Mouse (Mus musculus): ENCODE measurements around the gene Duox1. TPM values are rescaled to one million over a fixed set of nuclear protein-coding genes. Genes with fewer than 3 reads are reported as not detected.
A peak's percentile ranks its signal among the peaks of the same experiment; 100 is the strongest.

Gene Duox1
- polyA plus RNA-seq, 1 experiment from 2014 or later = 0.10 TPM

DNA sequence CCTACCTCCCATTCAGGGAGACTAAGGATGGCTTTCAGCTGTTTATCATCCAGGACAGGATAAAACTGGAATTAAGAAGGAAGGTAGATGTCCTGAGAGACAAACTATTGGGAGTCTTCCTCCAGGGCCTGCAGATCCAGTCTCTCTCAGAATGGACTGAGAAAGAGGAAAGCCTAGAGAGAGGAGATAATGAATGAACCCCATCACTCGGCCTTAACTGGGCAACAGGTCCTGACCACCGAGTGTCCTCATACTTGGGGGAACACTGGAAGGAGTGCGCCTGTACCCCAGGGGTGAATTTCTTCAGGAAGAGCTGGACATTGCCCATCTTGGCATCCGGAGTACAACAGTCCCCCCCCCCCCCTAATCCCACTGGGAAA is 52.2 kb downstream of the Duox1 start:
- peak overlapping the region; percentile 70 for H3K4me2 ChIP-seq (ENCODE audit: low read length)
- H3K4me3 ChIP-seq (replicated peaks; ENCODE audit: low read length) = peak overlapping the region; percentile 81
- H3K4me1 ChIP-seq (replicated peaks; ENCODE audit: control insufficient read depth, insufficient read depth, low read length) = peaks cover 36% of the 10 kb centered on the region
- H3K9me3 ChIP-seq (ENCODE audit: control insufficient read depth, low read length) = no peaks in the 10 kb centered on the region
- no peaks in the 10 kb centered on the region for H3K36me3 ChIP-seq (ENCODE audit: control insufficient read depth, insufficient read depth)
- WGBS = 13% methylated on average over 4 of the region's 4 CpGs
- peak overlapping the region; percentile 88 for H3K9ac ChIP-seq (replicated peaks; ENCODE audit: low read depth, low read length)
- ATAC-seq = no peak
- H3K27ac ChIP-seq (ENCODE audit: low read length) = no peak overlapping the region
- 0 out of 2 replicates have a peak, but pooled peaks cover 6% of the 10 kb centered on the region for H3K27me3 ChIP-seq (replicated peaks; ENCODE audit: control insufficient read depth, insufficient read depth, low read length)

GRCm38 (mm10) chr2:122368081-122368971 is 52.9 kb downstream of the Duox1 start:
- Histone ChIP-seq H3K9ac (replicated peaks; ENCODE audit: low read depth, low read length) (peak overlapping the region; percentile 88), H3K4me3 (replicated peaks; ENCODE audit: low read length) (peak overlapping the region; percentile 81), H3K4me2 (ENCODE audit: low read length) (peak overlapping the region; percentile 70), H3K9me3 (ENCODE audit: control insufficient read depth, low read length) (no peaks in the 10 kb centered on the region), H3K36me3 (ENCODE audit: control insufficient read depth, insufficient read depth) (no peaks in the 10 kb centered on the region), H3K27ac (ENCODE audit: low read length) (peak overlapping the region; percentile 48), H3K4me1 (replicated peaks; ENCODE audit: control insufficient read depth, insufficient read depth, low read length) (peaks cover 36% of the 10 kb centered on the region), H3K27me3 (replicated peaks; ENCODE audit: control insufficient read depth, insufficient read depth, low read length) (0 out of 2 replicates have a peak, but pooled peaks cover 6% of the 10 kb centered on the region)
- peak; percentile 44 for ATAC-seq
- under 1% methylated on average over 38 of the region's 55 CpGs for WGBS

- H3K4me3 ChIP-seq (replicated peaks; ENCODE audit: low read length) = peak within 1 kb of the TSS; percentile 81
- WGBS = 1% methylated on average over 39 of the region's 54 CpGs
- H3K9ac ChIP-seq (replicated peaks; ENCODE audit: low read depth, low read length) = peak within 1 kb of the TSS; percentile 88
- H3K27ac ChIP-seq (ENCODE audit: low read length) = peak within 1 kb of the TSS; percentile 48
- peak; percentile 95 for ATAC-seq
- no peaks in the 10 kb centered on the region for H3K9me3 ChIP-seq (ENCODE audit: control insufficient read depth, low read length)
- H3K4me2 ChIP-seq (ENCODE audit: low read length) = peak within 1 kb of the TSS; percentile 70
- peaks cover 36% of the 10 kb centered on the region for H3K4me1 ChIP-seq (replicated peaks; ENCODE audit: control insufficient read depth, insufficient read depth, low read length)
- no peaks in the 10 kb centered on the region for H3K36me3 ChIP-seq (ENCODE audit: control insufficient read depth, insufficient read depth)
- 0 out of 2 replicates have a peak, but pooled peaks cover 6% of the 10 kb centered on the region for H3K27me3 ChIP-seq (replicated peaks; ENCODE audit: control insufficient read depth, insufficient read depth, low read length)
Observed at GRCm38 (mm10) chr2:122368995-122369739, 53.7 kb downstream of the Duox1 start, which contains the start of gene Shf. Gene Shf, minus strand, starts transcription at chr2:122369162.

DNA sequence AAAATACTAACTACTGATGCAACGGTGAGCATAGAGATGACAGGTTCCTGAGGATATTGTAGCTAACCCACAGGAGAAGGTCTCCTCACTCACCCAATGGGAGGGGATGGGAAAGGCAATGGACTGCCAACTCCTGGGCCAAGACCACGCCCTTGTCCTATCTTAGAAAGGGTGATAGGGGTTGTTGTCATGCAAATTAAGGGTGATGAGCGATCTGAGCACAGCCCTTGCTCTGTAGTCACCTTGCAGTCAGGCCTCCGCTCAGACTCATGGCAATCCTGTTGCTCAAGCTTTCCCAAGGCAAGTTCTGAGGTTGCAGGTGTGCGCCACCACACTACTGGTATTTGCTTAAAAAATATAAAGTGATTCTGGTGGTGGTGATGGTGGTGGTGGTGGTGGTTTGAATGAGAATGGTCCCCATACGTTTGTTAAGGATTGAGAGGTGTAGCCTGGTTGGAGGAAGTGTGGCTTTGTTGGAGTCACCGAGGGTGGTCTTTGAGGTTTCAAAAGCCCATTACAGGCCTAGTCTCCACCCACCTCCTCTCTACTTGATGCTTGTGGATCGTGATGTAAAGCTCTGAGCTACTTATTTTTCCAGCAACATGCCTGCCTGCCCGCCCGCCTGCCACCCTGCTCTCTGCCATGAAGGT is 54.8 kb downstream of the Duox1 start:
- Histone ChIP-seq H3K9ac (replicated peaks; ENCODE audit: low read depth, low read length) (no peak overlapping the region), H3K9me3 (ENCODE audit: control insufficient read depth, low read length) (no peaks in the 10 kb centered on the region), H3K4me1 (replicated peaks; ENCODE audit: control insufficient read depth, insufficient read depth, low read length) (peaks cover 38% of the 10 kb centered on the region), H3K27ac (ENCODE audit: low read length) (no peak overlapping the region), H3K4me2 (ENCODE audit: low read length) (no peak overlapping the region), H3K36me3 (ENCODE audit: control insufficient read depth, insufficient read depth) (no peaks in the 10 kb centered on the region), H3K4me3 (replicated peaks; ENCODE audit: low read length) (no peak overlapping the region), H3K27me3 (replicated peaks; ENCODE audit: control insufficient read depth, insufficient read depth, low read length) (0 out of 2 replicates have a peak, but pooled peaks cover 6% of the 10 kb centered on the region)
- no peak for ATAC-seq
- 24% methylated on average over 10 of the region's 10 CpGs for WGBS

DNA sequence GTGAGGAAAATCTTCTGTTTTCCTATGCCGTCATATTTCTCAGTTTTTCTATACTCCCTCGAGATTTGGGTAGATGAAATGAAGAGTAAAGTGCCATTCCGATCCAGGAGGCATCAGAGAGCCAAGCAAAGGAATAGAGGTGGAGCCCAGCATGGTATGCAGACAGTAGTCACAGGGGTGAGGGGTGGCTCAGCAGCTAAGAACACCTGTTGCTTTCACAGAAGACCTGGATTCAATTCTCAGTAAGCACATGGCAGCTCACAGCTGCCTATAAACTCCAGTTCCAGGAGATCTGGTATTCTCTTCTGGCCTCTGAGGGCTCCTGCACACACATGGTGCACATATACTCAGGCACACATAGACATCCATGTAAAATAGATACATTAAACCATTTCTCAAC is 56.6 kb downstream of the Duox1 start:
- no peaks in the 10 kb centered on the region for H3K9me3 ChIP-seq (ENCODE audit: control insufficient read depth, low read length)

GRCm38 (mm10) chr2:122372541-122372940 is 57.1 kb downstream of the Duox1 start:
- Histone ChIP-seq H3K4me2 (ENCODE audit: low read length) (no peak overlapping the region), H3K36me3 (ENCODE audit: control insufficient read depth, insufficient read depth) (no peaks in the 10 kb centered on the region), H3K4me1 (replicated peaks; ENCODE audit: control insufficient read depth, insufficient read depth, low read length) (peaks cover 19% of the 10 kb centered on the region), H3K27ac (ENCODE audit: low read length) (no peak overlapping the region), H3K27me3 (replicated peaks; ENCODE audit: control insufficient read depth, insufficient read depth, low read length) (0 out of 2 replicates have a peak, but pooled peaks cover 6% of the 10 kb centered on the region), H3K4me3 (replicated peaks; ENCODE audit: low read length) (no peak overlapping the region), H3K9me3 (ENCODE audit: control insufficient read depth, low read length) (no peaks in the 10 kb centered on the region), H3K9ac (replicated peaks; ENCODE audit: low read depth, low read length) (no peak overlapping the region)
- WGBS = 90% methylated on average over 1 of the region's 1 CpGs
- ATAC-seq = no peak

More for the DNA sequence above, 56.6 kb downstream of the Duox1 start:
- no peak overlapping the region for H3K27ac ChIP-seq (ENCODE audit: low read length)
- 66% methylated on average over 3 of the region's 3 CpGs for WGBS
- H3K9ac ChIP-seq (replicated peaks; ENCODE audit: low read depth, low read length) = no peak overlapping the region
- 0 out of 2 replicates have a peak, but pooled peaks cover 6% of the 10 kb centered on the region for H3K27me3 ChIP-seq (replicated peaks; ENCODE audit: control insufficient read depth, insufficient read depth, low read length)
- H3K4me3 ChIP-seq (replicated peaks; ENCODE audit: low read length) = no peak overlapping the region
- no peak for ATAC-seq
- no peak overlapping the region for H3K4me2 ChIP-seq (ENCODE audit: low read length)
- H3K4me1 ChIP-seq (replicated peaks; ENCODE audit: control insufficient read depth, insufficient read depth, low read length) = peaks cover 23% of the 10 kb centered on the region
- no peaks in the 10 kb centered on the region for H3K36me3 ChIP-seq (ENCODE audit: control insufficient read depth, insufficient read depth)

GRCm38 (mm10) chr2:122374012-122374411 is 58.5 kb downstream of the Duox1 start:
- WGBS = 78% methylated on average over 5 of the region's 5 CpGs
- Histone ChIP-seq H3K36me3 (ENCODE audit: control insufficient read depth, insufficient read depth) (no peaks in the 10 kb centered on the region), H3K4me2 (ENCODE audit: low read length) (no peak overlapping the region), H3K27ac (ENCODE audit: low read length) (no peak overlapping the region), H3K9me3 (ENCODE audit: control insufficient read depth, low read length) (no peaks in the 10 kb centered on the region), H3K9ac (replicated peaks; ENCODE audit: low read depth, low read length) (no peak overlapping the region), H3K4me3 (replicated peaks; ENCODE audit: low read length) (no peak overlapping the region), H3K4me1 (replicated peaks; ENCODE audit: control insufficient read depth, insufficient read depth, low read length) (peaks cover 15% of the 10 kb centered on the region), H3K27me3 (replicated peaks; ENCODE audit: control insufficient read depth, insufficient read depth, low read length) (0 out of 2 replicates have a peak, but pooled peaks cover 6% of the 10 kb centered on the region)
- ATAC-seq = no peak

- 0 out of 2 replicates have a peak, but pooled peaks cover 6% of the 10 kb centered on the region for H3K27me3 ChIP-seq (replicated peaks; ENCODE audit: control insufficient read depth, insufficient read depth, low read length)
- H3K9ac ChIP-seq (replicated peaks; ENCODE audit: low read depth, low read length) = peak overlapping the region; percentile 58
- 14% methylated on average over 23 of the region's 23 CpGs for WGBS
- no peaks in the 10 kb centered on the region for H3K9me3 ChIP-seq (ENCODE audit: control insufficient read depth, low read length)
- peak overlapping the region; percentile 85 for H3K27ac ChIP-seq (ENCODE audit: low read length)
- peak overlapping the region; percentile 76 for H3K4me3 ChIP-seq (replicated peaks; ENCODE audit: low read length)
- peaks cover 9% of the 10 kb centered on the region for H3K4me1 ChIP-seq (replicated peaks; ENCODE audit: control insufficient read depth, insufficient read depth, low read length)
- H3K36me3 ChIP-seq (ENCODE audit: control insufficient read depth, insufficient read depth) = no peaks in the 10 kb centered on the region
- peak overlapping the region; percentile 50 for H3K4me2 ChIP-seq (ENCODE audit: low read length)
- no peak for ATAC-seq
Observed at GRCm38 (mm10) chr2:122374666-122375331, 59.3 kb downstream of the Duox1 start.
